Mouse (Mus musculus) ES-E14 (cell line): ENCODE data around the gene Gm36245. TPM values are rescaled to one million over a fixed set of nuclear protein-coding genes. Genes with fewer than 3 reads are reported as not detected.

Experiments used
- DNase-seq: peaks from one replicate; pipeline ENCODE4 v3.0.0-alpha.2; 2013; ENCODE audit warnings: low read depth, low spot score
- H3K27ac ChIP-seq: 2 replicates; pipeline ENCODE4 v1.5.1; 2012; ENCODE audit warnings: low read depth, mild to moderate bottlenecking, low read length, moderate library complexity, mixed read lengths; ENCODE audit not compliant: poor library complexity, insufficient read depth, severe bottlenecking
- H3K36me3 ChIP-seq: 2 replicates; pipeline ENCODE4 v1.6.1; 2012; ENCODE audit warnings: mild to moderate bottlenecking, low read length, moderate library complexity, mixed read lengths; ENCODE audit not compliant: control insufficient read depth, poor library complexity, insufficient read depth, severe bottlenecking
- H3K4me1 ChIP-seq, 2 experiments: fragments of 150-350 bp in 1 of 2; sonication (generic) in 1 of 2; 2 replicates each; pipeline ENCODE4 v1.6.1; 2012; ENCODE audit warnings: low read length in 2 of 2, mild to moderate bottlenecking in 1 of 2, mixed read lengths in 1 of 2; ENCODE audit not compliant: control insufficient read depth in 2 of 2, insufficient read depth in 2 of 2, poor library complexity in 1 of 2
- H3K4me3 ChIP-seq, 2 experiments: fragments of 150-350 bp in 1 of 2; sonication (generic) in 1 of 2; 2 replicates each; pipeline ENCODE4 v1.5.1; 2012; ENCODE audit warnings: low read length in 2 of 2, low read depth in 1 of 2, mild to moderate bottlenecking in 1 of 2, mixed read lengths in 1 of 2; ENCODE audit not compliant: insufficient read depth in 1 of 2, poor library complexity in 1 of 2, severe bottlenecking in 1 of 2
- H3K9ac ChIP-seq: 2 replicates; pipeline ENCODE4 v1.6.1; 2012; ENCODE audit warnings: low read depth, mild to moderate bottlenecking, low read length, mixed read lengths; ENCODE audit not compliant: poor library complexity, insufficient read depth, severe bottlenecking
- H3K9me3 ChIP-seq: fragments of 150-350 bp; sonication (generic); 2 replicates; pipeline ENCODE4 v1.6.1; 2012; ENCODE audit warnings: low read depth, mild to moderate bottlenecking, low read length; ENCODE audit not compliant: control insufficient read depth, insufficient read depth
- CHD2 ChIP-seq: IDR thresholded peaks from 2 replicates; pipeline ENCODE4 v1.6.1; 2014; ENCODE audit warnings: mild to moderate bottlenecking, low read depth, low read length, inconsistent platforms
- HCFC1 ChIP-seq: IDR thresholded peaks from 2 replicates; pipeline ENCODE4 v1.6.1; 2012; ENCODE audit warnings: low read length, inconsistent platforms, borderline replicate concordance; ENCODE audit not compliant: insufficient read depth
- MAFK ChIP-seq: IDR thresholded peaks from 2 replicates; pipeline ENCODE4 v1.6.1; 2014; ENCODE audit warnings: mild to moderate bottlenecking, low read depth, low read length, inconsistent platforms; ENCODE audit not compliant: insufficient read depth
- ZC3H11A ChIP-seq: IDR thresholded peaks from 2 replicates; pipeline ENCODE4 v1.6.1; 2012; ENCODE audit warnings: low read depth, mild to moderate bottlenecking, inconsistent platforms, low read length, borderline replicate concordance
- ZNF384 ChIP-seq: IDR thresholded peaks from 2 replicates; pipeline ENCODE4 v1.6.1; 2012; ENCODE audit warnings: low read depth, low read length, inconsistent platforms
- in situ Hi-C, 2 experiments: fragments of 600-800 bp; cut with MboI; formaldehyde crosslinking; loops; one replicate each; pipeline ENCODE4 v1.15.1; 2025; ENCODE audit warnings: low sequenced_read_pairs in 2 of 2, inconsistent platforms in 1 of 2; ENCODE audit not compliant: unreplicated experiment in 2 of 2
- total RNA-seq: library from RNA; depleted of rRNA; stranded (reverse); fragments of 300-350 nt; gene quantifications from 2 replicates; pipeline ENCODE4 v1.2.3, GENCODE M21; 2012

Gm36245 gene
- total RNA-seq, 1 experiment = not detected

- Histone ChIP-seq H3K9me3 (no peaks in the 10 kb centered on the region), H3K4me1 (no peaks in the 10 kb centered on the region), H3K4me3 (no peak overlapping the region), H3K36me3 (no peaks in the 10 kb centered on the region), H3K27ac (no peak overlapping the region), H3K9ac (no peak overlapping the region)
- TF ChIP-seq ZNF384 (no peak), CHD2 (no peak), HCFC1 (no peak), ZC3H11A (no peak), MAFK (no peak)
- DNase-seq = no peak
- in situ Hi-C loops = no loop called here
Observed at GRCm38 (mm10) chr15:77581681-77582080, 17.4 kb upstream of the Gm36245 start.

GRCm38 (mm10) chr15:77587026-77587425, 12.0 kb upstream of the Gm36245 start:
- Histone ChIP-seq H3K9ac (no peak overlapping the region), H3K4me1 (no peaks in the 10 kb centered on the region), H3K9me3 (no peaks in the 10 kb centered on the region), H3K36me3 (no peaks in the 10 kb centered on the region), H3K27ac (no peak overlapping the region), H3K4me3 (no peak overlapping the region)
- no peak for DNase-seq
- in situ Hi-C loops = no loop called here
- TF ChIP-seq ZNF384 (no peak), MAFK (no peak), HCFC1 (no peak), ZC3H11A (no peak), CHD2 (no peak)

GRCm38 (mm10) chr15:77588981-77589380, 10.1 kb upstream of the Gm36245 start:
- H3K9ac ChIP-seq = no peak overlapping the region
- H3K27ac ChIP-seq = no peak overlapping the region
- in situ Hi-C loops = no loop called here
- H3K4me1 ChIP-seq = no peaks in the 10 kb centered on the region
- H3K36me3 ChIP-seq = no peaks in the 10 kb centered on the region
- DNase-seq = no peak
- TF ChIP-seq CHD2 = no peak
- no peak for TF ChIP-seq HCFC1
- no peak for TF ChIP-seq ZNF384
- TF ChIP-seq ZC3H11A = no peak
- TF ChIP-seq MAFK = no peak
- H3K9me3 ChIP-seq = no peaks in the 10 kb centered on the region
- H3K4me3 ChIP-seq = no peak overlapping the region

- no peak overlapping the region for H3K4me3 ChIP-seq
- TF ChIP-seq ZNF384 (no peak), ZC3H11A (no peak), MAFK (no peak), HCFC1 (no peak), CHD2 (no peak)
- no peaks in the 10 kb centered on the region for H3K36me3 ChIP-seq
- in situ Hi-C loops = no loop called here
- no peak overlapping the region for H3K9ac ChIP-seq
- no peak overlapping the region for H3K27ac ChIP-seq
- no peaks in the 10 kb centered on the region for H3K4me1 ChIP-seq
- H3K9me3 ChIP-seq = no peaks in the 10 kb centered on the region
- no peak for DNase-seq
Observed at GRCm38 (mm10) chr15:77590881-77591280, 8.2 kb upstream of the Gm36245 start.

GRCm38 (mm10) chr15:77593557-77593956, 5.5 kb upstream of the Gm36245 start:
- H3K9me3 ChIP-seq = no peaks in the 10 kb centered on the region
- no peak for TF ChIP-seq MAFK
- no peak for TF ChIP-seq ZC3H11A
- no peak for TF ChIP-seq CHD2
- TF ChIP-seq HCFC1 = no peak
- no peak for TF ChIP-seq ZNF384
- in situ Hi-C loops = no loop called here
- H3K4me1 ChIP-seq = no peaks in the 10 kb centered on the region
- no peak overlapping the region for H3K27ac ChIP-seq
- DNase-seq = no peak
- no peak overlapping the region for H3K4me3 ChIP-seq
- H3K9ac ChIP-seq = no peak overlapping the region
- no peaks in the 10 kb centered on the region for H3K36me3 ChIP-seq
